Mouse (Mus musculus): Measurements from ENCODE around the gene Map7. TPM values are rescaled to one million over a fixed set of nuclear protein-coding genes. Genes with fewer than 3 reads are reported as not detected.

The Map7 gene
- polyA plus RNA-seq, 1 experiment, result 82.2 TPM

DNA sequence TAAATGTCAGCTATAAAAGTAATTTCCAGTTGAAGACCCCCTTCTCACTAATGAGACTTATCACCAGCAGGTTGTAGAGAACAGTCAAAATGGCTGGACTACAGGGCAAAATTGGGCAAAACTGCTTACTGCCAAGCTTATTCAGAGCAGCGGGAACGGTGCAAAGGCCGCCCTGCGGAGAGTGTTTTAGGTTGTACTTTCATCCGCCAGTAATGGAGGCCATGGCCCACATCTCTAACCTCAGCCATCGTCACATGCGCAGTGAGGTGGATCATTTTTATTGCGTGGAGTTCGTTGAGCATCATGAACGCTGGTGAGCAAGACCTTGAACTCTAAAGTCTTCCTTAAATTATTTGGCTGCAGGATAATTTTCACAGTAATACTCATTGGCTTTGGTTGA is 100.8 kb downstream of the Map7 start:
- Histone ChIP-seq H3K4me1 (ENCODE audit: control insufficient read depth, insufficient read depth, low read length) (no peaks in the 10 kb centered on the region), H3K4me3 (ENCODE audit: control insufficient read depth, low read depth, low read length) (no peak overlapping the region), H3K27ac (ENCODE audit: control insufficient read depth, insufficient read depth, low read depth, low read length) (no peak overlapping the region), H3K27me3 (ENCODE audit: control insufficient read depth, insufficient read depth, low read length) (no peaks in the 10 kb centered on the region), H3K36me3 (ENCODE audit: control insufficient read depth, insufficient read depth, low read length) (no peaks in the 10 kb centered on the region)
- TF ChIP-seq POLR2A (IDR thresholded peaks at IDR 0.05; ENCODE audit: control insufficient read depth, low read depth, low read length) (no peak), CTCF (IDR thresholded peaks at IDR 0.05; ENCODE audit: control insufficient read depth, insufficient read depth, insufficient replicate concordance, low read depth, low read length) (no peak)

DNA sequence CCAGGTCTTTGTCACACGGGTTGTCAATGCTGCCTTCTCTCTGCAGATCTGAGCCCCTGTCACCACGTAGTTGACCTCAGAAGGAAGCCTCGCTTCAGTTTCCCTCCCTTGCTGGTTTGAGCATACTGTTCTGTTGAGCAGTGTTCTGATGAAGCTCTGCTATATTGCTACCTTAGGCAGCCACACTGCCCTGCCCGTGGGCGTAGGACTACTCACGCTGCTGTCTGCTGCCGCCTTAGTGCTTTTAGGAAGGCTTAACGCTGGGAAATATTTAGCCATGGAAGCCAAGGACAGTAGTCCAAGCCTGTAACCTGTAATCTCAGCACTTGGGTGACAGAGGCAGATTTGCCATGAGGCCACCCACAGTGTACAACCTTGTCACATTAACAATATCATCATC is 107.3 kb downstream of the Map7 start:
- Histone ChIP-seq H3K4me1 (ENCODE audit: control insufficient read depth, insufficient read depth, low read length) (no peaks in the 10 kb centered on the region), H3K27ac (ENCODE audit: control insufficient read depth, insufficient read depth, low read depth, low read length) (no peak overlapping the region), H3K36me3 (ENCODE audit: control insufficient read depth, insufficient read depth, low read length) (no peaks in the 10 kb centered on the region), H3K4me3 (ENCODE audit: control insufficient read depth, low read depth, low read length) (no peak overlapping the region), H3K27me3 (ENCODE audit: control insufficient read depth, insufficient read depth, low read length) (no peaks in the 10 kb centered on the region)
- TF ChIP-seq CTCF (IDR thresholded peaks at IDR 0.05; ENCODE audit: control insufficient read depth, insufficient read depth, insufficient replicate concordance, low read depth, low read length) (no peak), POLR2A (IDR thresholded peaks at IDR 0.05; ENCODE audit: control insufficient read depth, low read depth, low read length) (no peak)

DNA sequence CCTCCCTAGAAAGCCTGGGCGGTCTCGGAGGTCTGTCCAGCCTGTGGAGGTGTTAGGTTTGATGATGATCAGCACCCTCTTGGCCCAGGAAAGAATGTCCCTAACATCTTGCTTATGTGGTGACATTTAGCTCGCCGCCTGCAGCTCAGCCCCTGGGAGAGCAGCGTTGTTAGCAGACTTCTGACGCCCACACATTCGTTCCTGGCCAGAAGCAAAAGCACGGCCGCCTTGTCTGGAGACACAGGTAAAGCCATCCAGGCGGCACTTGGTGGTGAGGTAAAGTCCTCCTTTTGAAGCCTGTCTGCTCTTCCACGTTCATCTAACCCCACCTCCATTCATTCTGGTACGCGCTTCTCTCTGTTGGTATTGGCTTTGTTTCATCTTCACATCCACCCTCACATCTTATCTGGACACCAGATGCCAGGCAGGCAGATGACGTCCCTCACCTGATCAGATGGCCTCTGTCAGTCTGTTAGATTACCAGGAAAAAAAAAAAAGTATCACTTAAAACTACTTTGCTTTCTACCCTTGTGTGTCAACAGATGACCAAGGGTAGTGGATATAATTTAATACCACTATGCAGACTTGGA is 108.9 kb downstream of the Map7 start:
- Histone ChIP-seq H3K36me3 (ENCODE audit: control insufficient read depth, insufficient read depth, low read length) (no peaks in the 10 kb centered on the region), H3K27ac (ENCODE audit: control insufficient read depth, insufficient read depth, low read depth, low read length) (no peak overlapping the region), H3K4me3 (ENCODE audit: control insufficient read depth, low read depth, low read length) (no peak overlapping the region), H3K27me3 (ENCODE audit: control insufficient read depth, insufficient read depth, low read length) (no peaks in the 10 kb centered on the region), H3K4me1 (ENCODE audit: control insufficient read depth, insufficient read depth, low read length) (no peaks in the 10 kb centered on the region)
- no peak for TF ChIP-seq POLR2A (IDR thresholded peaks at IDR 0.05; ENCODE audit: control insufficient read depth, low read depth, low read length)
- no peak for TF ChIP-seq CTCF (IDR thresholded peaks at IDR 0.05; ENCODE audit: control insufficient read depth, insufficient read depth, insufficient replicate concordance, low read depth, low read length)

DNA sequence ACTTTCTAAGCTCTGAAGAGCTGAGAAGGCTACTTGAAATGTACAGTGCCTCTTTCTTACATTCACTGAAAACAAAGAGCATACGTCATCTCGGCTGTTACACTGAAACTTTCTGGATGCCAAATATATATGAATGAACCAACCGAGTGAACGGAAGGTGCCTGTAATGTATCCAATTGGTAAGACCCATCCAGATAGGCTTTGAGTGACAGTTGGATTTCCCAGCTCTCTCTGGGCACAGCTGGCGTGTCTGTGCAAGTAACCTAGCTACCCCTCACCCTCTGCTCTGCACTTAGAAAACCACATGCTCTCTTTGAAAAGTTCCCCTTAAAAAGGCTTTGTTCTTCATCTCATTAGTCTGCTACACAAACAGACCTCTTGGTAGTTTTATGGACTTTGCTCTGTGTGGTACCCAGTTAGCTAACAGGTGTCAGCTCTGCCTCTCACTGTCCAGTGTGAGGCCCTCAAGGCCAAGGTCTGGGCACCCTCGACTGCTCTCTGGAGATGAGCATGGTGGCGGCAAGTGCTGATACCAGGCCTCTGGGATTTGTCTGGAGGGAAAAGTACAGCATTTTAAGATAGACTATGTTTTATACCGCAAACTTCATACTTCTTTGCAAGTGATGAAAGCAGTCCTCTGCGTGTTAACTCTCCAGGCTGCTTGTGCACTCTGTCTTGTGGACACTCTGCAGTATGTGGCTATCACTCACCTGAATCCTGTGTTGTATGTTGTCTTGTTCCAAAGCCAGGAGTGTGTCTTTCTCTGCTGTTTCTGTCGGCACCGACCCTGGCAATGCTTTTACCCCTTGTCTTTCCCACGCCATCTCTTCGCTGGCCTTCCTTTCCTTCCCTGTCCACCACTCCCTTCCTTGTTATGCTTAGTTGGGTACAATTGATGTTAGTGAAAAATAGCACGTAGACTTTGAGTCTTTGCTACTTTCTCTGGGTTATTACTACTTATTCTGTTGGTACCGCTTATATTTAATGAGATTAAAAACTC is 109.8 kb downstream of the Map7 start:
- TF ChIP-seq POLR2A (IDR thresholded peaks at IDR 0.05; ENCODE audit: control insufficient read depth, low read depth, low read length) (no peak), CTCF (IDR thresholded peaks at IDR 0.05; ENCODE audit: control insufficient read depth, insufficient read depth, insufficient replicate concordance, low read depth, low read length) (no peak)
- no peak overlapping the region for H3K4me3 ChIP-seq (ENCODE audit: control insufficient read depth, low read depth, low read length)
- no peaks in the 10 kb centered on the region for H3K4me1 ChIP-seq (ENCODE audit: control insufficient read depth, insufficient read depth, low read length)
- no peaks in the 10 kb centered on the region for H3K36me3 ChIP-seq (ENCODE audit: control insufficient read depth, insufficient read depth, low read length)
- no peak overlapping the region for H3K27ac ChIP-seq (ENCODE audit: control insufficient read depth, insufficient read depth, low read depth, low read length)
- H3K27me3 ChIP-seq (ENCODE audit: control insufficient read depth, insufficient read depth, low read length), result no peaks in the 10 kb centered on the region

DNA sequence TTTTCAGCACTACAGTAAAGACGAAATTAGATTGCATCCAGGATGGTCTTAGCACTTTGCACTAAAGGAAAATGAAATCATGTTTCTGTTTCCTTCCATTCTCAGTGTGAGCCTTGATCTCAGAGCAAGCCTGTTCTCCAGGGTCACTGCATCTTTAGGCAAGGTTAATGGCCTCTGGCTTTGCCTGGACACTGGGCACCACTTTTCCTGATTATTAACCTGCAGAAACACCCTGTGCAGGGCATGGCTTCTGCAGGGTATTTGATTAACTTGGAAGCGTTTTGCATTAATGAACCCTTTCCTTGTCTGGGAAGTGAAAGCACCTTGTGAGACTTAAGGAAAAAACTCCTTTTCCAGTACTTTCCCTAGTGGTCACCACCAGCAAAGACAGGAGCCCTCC is 111.2 kb downstream of the Map7 start:
- Histone ChIP-seq H3K27ac (ENCODE audit: control insufficient read depth, insufficient read depth, low read depth, low read length) (no peak overlapping the region), H3K36me3 (ENCODE audit: control insufficient read depth, insufficient read depth, low read length) (no peaks in the 10 kb centered on the region), H3K4me3 (ENCODE audit: control insufficient read depth, low read depth, low read length) (no peak overlapping the region), H3K27me3 (ENCODE audit: control insufficient read depth, insufficient read depth, low read length) (no peaks in the 10 kb centered on the region), H3K4me1 (ENCODE audit: control insufficient read depth, insufficient read depth, low read length) (no peaks in the 10 kb centered on the region)
- TF ChIP-seq POLR2A (IDR thresholded peaks at IDR 0.05; ENCODE audit: control insufficient read depth, low read depth, low read length) (no peak), CTCF (IDR thresholded peaks at IDR 0.05; ENCODE audit: control insufficient read depth, insufficient read depth, insufficient replicate concordance, low read depth, low read length) (no peak)

DNA sequence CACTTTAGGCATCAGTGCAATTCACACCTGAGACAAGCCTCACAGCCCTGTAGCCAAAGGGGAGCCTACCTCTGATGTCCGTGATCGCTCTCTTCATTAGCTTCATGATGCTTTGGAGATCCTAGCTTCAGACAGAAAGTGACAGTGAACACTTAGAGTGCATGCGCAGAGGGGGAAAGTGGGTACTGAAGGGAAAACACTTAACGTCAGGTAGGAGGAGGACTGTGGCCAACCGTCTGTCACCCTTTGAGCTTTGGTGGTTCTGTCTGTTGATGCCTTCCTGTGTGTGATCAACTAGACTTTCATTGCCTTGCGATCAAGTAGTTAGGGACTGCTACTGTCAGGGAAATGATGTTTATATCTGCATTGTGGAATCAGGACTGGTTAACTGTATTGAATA is 114.6 kb downstream of the Map7 start:
- Histone ChIP-seq H3K36me3 (ENCODE audit: control insufficient read depth, insufficient read depth, low read length) (no peaks in the 10 kb centered on the region), H3K27ac (ENCODE audit: control insufficient read depth, insufficient read depth, low read depth, low read length) (no peak overlapping the region), H3K4me3 (ENCODE audit: control insufficient read depth, low read depth, low read length) (no peak overlapping the region), H3K4me1 (ENCODE audit: control insufficient read depth, insufficient read depth, low read length) (no peaks in the 10 kb centered on the region), H3K27me3 (ENCODE audit: control insufficient read depth, insufficient read depth, low read length) (no peaks in the 10 kb centered on the region)
- TF ChIP-seq CTCF (IDR thresholded peaks at IDR 0.05; ENCODE audit: control insufficient read depth, insufficient read depth, insufficient replicate concordance, low read depth, low read length), result no peak
- no peak for TF ChIP-seq POLR2A (IDR thresholded peaks at IDR 0.05; ENCODE audit: control insufficient read depth, low read depth, low read length)

DNA sequence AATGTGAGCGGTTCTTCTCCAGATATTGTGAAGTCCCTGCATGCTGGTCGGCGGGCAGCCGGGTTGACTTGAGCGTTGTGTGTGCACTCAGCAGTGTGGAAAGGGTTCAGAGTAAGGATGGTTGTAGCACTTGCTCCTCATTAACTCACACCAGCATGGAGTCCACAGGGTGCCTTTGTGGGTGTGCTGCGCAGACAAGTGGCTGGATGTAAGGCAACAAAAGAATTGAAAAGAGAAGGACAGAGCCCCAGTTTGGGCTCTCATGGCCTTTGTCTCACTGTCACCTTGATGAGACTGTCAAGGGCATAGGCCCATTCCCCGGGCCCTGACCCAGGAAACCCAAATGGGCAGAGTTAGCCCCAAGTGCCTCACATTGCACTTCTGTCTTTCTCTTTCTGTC is 116.2 kb downstream of the Map7 start:
- Histone ChIP-seq H3K4me1 (ENCODE audit: control insufficient read depth, insufficient read depth, low read length) (no peaks in the 10 kb centered on the region), H3K27me3 (ENCODE audit: control insufficient read depth, insufficient read depth, low read length) (no peaks in the 10 kb centered on the region)

More for the DNA sequence above, 116.2 kb downstream of the Map7 start:
- TF ChIP-seq POLR2A (IDR thresholded peaks at IDR 0.05; ENCODE audit: control insufficient read depth, low read depth, low read length) (no peak), CTCF (IDR thresholded peaks at IDR 0.05; ENCODE audit: control insufficient read depth, insufficient read depth, insufficient replicate concordance, low read depth, low read length) (no peak)
- Histone ChIP-seq H3K36me3 (ENCODE audit: control insufficient read depth, insufficient read depth, low read length) (no peaks in the 10 kb centered on the region), H3K4me3 (ENCODE audit: control insufficient read depth, low read depth, low read length) (no peak overlapping the region), H3K27ac (ENCODE audit: control insufficient read depth, insufficient read depth, low read depth, low read length) (no peak overlapping the region)
